Mouse (Mus musculus) ES-E14 (cell line): ENCODE data around the gene Ccn5.

ENCODE experiments used
- CHD2 ChIP-seq: IDR thresholded peaks from 2 replicates; pipeline ENCODE4 v1.6.1; 2014; ENCODE audit warnings: mild to moderate bottlenecking, low read depth, low read length, inconsistent platforms
- HCFC1 ChIP-seq: IDR thresholded peaks from 2 replicates; pipeline ENCODE4 v1.6.1; 2012; ENCODE audit warnings: low read length, inconsistent platforms, borderline replicate concordance; ENCODE audit not compliant: insufficient read depth

GRCm38 (mm10) chr2:163869783-163870182 is 49.1 kb downstream of the Ccn5 start:
- TF ChIP-seq CHD2 (no peak), HCFC1 (no peak)
